Mouse (Mus musculus): ENCODE data around the gene Chp2. TPM values are rescaled to one million over a fixed set of nuclear protein-coding genes. Genes with fewer than 3 reads are reported as not detected.
"Not testable (repeated sequence)": the region's sequence is repeated elsewhere in the genome, so short reads cannot be mapped to it uniquely, and the experiment has no call there.

Gene Chp2
- polyA plus RNA-seq, 1 experiment: 5.9 TPM

DNA sequence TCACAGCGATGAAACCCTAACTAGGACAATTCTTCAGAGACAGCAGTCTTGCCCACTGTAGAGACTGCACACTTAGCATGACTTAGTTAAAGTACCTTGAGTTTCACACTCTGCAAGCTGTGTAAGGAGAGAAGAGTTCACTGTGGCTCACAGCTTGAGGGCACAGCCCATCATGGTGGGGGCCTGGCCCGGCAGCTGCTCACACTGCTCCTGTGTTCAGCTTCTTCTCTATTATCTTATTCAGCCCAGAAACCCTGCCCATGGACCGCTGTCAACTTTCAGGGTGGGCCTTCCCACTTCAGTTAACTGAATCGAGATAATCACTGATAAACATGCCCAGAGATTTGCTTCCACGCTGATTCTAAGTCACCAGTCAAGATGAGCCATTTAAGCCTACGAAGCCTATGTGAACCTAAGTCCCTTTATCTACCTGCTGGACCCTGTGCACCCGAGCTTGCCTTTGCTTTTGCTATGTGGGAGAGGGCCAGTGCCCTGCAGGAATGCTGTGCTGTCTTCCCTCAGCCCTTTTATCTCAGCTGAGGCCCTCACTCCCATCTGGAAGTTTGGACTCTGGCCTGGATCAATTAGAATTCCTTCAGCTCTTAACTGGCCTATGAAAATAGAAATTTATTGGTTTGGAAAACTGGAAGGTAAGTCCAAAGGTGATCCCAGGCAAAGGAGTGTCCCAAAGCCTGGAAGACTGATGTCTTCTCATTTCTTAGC lies 6.9 kb downstream of the Chp2 start:
- H3K4me3 ChIP-seq (ENCODE audit: insufficient read depth, low read depth, low read length): no peak overlapping the region

DNA sequence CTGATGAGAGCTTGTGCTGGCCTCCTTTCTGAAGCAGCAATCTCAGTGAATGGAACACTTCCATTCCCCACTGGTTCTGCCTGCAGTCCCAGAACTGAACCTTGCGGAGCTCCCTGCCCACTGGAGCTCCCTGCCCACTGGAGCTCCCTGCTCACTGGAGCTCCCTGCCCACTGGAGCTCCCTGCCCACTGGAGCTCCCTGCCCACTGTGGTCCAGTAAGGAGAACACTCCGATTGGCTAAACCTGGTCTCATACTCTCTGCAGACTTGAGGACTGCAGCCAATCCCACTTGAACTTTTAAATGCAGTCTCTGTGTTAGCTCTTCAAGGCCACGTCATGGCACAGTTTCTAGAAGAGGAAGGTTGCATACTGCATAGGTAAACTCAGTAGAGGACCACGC lies 7.4 kb downstream of the Chp2 start:
- H3K27ac ChIP-seq (replicated peaks; ENCODE audit: low read depth, low read length): no peak overlapping the region
- H3K4me1 ChIP-seq (ENCODE audit: control insufficient read depth, insufficient read depth, insufficient read length, low read length): no peaks in the 10 kb centered on the region
- H3K4me3 ChIP-seq (ENCODE audit: insufficient read depth, low read depth, low read length): no peak overlapping the region

More for the DNA sequence above, 6.9 kb downstream of the Chp2 start:
- Histone ChIP-seq H3K27ac (replicated peaks; ENCODE audit: low read depth, low read length) (no peak overlapping the region), H3K4me1 (ENCODE audit: control insufficient read depth, insufficient read depth, insufficient read length, low read length) (no peaks in the 10 kb centered on the region)

DNA sequence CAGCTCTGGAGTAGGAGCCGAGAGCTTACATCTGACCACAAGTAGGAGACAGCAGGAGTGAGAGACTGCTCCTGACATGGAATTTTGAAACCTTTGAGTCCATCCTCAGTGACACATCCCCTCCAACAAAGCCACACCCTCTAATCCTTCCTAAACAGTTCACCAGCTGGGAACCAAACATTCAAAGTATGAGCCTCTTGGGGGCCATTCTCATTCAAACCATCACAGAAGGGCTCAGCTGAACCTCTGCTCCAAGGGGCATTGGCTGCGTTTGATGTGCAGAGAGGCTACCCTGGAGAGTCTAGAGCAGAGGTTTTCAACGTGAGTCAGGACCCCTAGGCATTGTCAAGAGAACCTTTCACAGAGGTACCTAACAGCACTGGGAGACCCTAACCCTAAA lies 10.0 kb downstream of the Chp2 start:
- Histone ChIP-seq H3K4me3 (ENCODE audit: insufficient read depth, low read depth, low read length) (no peak overlapping the region), H3K4me1 (ENCODE audit: control insufficient read depth, insufficient read depth, insufficient read length, low read length) (no peaks in the 10 kb centered on the region), H3K27ac (replicated peaks; ENCODE audit: low read depth, low read length) (no peak overlapping the region)

DNA sequence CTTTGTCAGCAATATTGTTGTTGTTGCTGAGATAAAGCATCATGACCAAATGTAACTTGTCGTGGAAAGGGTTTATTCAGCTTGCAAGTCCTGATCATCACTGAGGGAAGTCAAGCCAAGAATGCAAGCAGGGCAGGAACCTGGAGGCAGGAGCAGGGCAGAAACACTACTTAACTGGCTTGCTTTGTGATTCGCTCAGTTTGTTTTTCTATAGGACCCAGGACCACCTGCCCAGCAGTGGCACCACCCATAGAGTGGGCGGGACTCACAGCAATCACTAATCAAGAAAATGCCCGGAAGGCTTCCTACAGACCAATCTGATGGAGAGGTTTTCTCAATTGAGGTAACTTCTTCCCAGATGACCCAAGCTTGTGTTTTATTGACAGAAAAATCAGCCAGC lies 10.6 kb downstream of the Chp2 start:
- Histone ChIP-seq H3K27ac (replicated peaks; ENCODE audit: low read depth, low read length) (no peak overlapping the region), H3K4me3 (ENCODE audit: insufficient read depth, low read depth, low read length) (no peak overlapping the region), H3K4me1 (ENCODE audit: control insufficient read depth, insufficient read depth, insufficient read length, low read length) (no peaks in the 10 kb centered on the region)

DNA sequence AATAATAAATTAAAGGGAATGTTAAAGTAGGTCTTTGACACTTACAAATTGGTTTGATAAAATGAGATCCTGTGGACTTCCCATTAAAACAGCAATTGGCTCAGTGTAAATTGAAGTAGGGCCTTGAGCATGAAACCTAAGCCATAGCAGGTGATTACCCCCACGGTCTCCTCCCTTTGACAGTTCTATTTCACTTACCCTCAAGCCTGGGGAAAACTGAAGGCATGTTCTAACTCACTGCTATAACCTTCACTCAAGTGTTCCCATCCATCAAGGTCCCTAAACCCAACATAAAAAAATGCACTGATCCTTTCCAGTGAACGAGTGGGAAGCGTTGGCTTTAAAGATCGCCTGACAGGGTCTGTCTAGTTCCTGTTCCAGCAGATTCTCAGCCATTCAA lies 11.6 kb downstream of the Chp2 start:
- Histone ChIP-seq H3K4me1 (ENCODE audit: control insufficient read depth, insufficient read depth, insufficient read length, low read length) (no peaks in the 10 kb centered on the region), H3K27ac (replicated peaks; ENCODE audit: low read depth, low read length) (no peak overlapping the region), H3K4me3 (ENCODE audit: insufficient read depth, low read depth, low read length) (no peak overlapping the region)

DNA sequence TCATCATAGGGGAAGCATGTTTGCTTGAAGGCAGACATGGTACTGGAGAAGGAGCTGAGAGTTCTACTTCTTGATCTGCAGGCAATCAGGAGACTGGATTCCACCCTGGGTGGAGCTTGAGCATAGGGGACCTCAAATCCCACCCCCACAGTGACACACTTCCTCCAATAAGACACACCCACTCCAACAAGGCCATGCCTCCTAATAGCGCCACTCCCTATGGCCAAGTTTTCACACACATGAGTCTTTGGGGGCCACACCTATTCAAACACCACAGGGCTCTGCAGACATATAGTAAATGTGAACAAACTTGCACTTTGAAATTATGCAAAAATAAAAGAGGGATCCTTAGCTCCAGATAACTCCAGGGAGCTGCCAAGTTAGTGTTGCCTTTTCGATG lies 19.6 kb downstream of the Chp2 start:
- H3K27ac ChIP-seq (replicated peaks; ENCODE audit: low read depth, low read length): no peak overlapping the region

DNA sequence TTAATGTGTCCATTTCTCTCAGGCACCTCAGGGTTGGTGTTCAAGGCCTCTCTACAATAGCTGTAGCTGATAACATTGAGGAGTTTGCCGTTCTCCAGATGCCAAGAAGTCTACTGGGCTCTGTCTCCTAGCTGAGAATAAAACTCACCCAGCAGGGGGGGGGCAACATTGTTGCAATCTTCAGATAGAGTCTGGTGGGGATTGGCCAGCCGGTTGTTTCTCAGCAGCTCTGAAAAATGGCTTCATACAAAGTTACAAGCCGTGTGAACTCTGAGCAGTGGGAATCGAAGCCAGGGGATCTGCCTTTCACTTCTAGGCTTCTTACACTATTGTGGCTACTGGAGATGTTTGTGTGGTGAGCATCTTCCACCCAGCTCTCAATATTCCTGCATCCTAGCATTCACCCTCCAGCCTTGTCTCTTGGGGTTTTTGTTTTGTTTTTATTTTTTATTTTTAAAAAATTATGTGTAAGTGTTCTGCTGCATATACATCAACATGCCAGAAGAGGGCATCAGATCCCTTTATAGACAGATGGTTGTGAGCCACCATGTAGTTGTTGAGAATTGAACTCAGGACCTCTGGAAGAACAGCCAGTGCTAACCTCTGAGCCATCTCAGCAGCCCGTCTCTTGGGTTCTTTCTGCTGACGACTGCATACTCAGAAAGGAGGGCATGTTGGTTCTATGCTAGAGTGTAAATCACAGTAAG lies 21.3 kb downstream of the Chp2 start:
- Histone ChIP-seq H3K4me1 (ENCODE audit: control insufficient read depth, insufficient read depth, insufficient read length, low read length) (no peaks in the 10 kb centered on the region), H3K4me3 (ENCODE audit: insufficient read depth, low read depth, low read length) (no peak overlapping the region)

More for the DNA sequence above, 19.6 kb downstream of the Chp2 start:
- no peaks in the 10 kb centered on the region for H3K4me1 ChIP-seq (ENCODE audit: control insufficient read depth, insufficient read depth, insufficient read length, low read length)
- no peak overlapping the region for H3K4me3 ChIP-seq (ENCODE audit: insufficient read depth, low read depth, low read length)

DNA sequence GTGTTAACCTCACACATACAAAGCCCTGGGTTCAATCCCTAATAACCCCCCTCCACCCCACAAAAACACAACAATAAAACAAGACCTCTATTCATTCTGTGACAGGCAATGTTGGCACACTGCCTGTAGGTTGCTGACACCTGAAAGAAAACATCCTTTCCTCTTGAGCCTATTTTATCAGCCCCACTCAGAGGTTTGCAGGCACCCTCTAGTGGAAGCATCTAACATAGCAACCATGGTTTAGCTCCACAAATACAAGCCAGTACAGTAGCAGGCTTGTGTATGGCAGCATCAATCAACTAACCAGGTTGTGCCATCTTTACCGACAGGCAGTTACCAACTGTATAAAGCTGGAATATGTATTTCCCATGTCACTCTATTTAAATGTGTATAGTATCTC lies 23.0 kb downstream of the Chp2 start:
- Histone ChIP-seq H3K27ac (replicated peaks; ENCODE audit: low read depth, low read length) (no peak overlapping the region), H3K4me1 (ENCODE audit: control insufficient read depth, insufficient read depth, insufficient read length, low read length) (no peaks in the 10 kb centered on the region), H3K4me3 (ENCODE audit: insufficient read depth, low read depth, low read length) (no peak overlapping the region)

More for the DNA sequence above, 21.3 kb downstream of the Chp2 start:
- no peak overlapping the region for H3K27ac ChIP-seq (replicated peaks; ENCODE audit: low read depth, low read length)

DNA sequence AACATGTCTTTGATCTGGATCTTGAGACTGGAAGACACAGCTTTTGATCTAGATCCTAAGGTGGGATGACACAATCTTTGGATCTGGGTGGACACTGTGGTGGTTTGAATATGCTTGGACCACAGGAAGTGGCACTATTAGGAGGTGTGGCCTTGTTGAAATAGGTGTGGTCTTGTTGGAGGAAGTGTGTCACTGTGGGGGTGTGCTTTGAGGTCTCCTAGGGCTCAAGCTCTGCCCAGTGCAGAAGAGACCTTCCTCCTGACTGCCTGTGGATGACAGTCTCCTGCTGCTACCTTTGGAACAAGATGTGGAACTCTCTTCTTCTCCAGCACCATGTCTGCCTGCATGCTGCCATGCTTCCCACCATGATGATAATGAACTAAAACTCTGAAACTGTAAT lies 23.4 kb downstream of the Chp2 start:
- H3K27ac ChIP-seq (replicated peaks; ENCODE audit: low read depth, low read length); H3K4me3 ChIP-seq (ENCODE audit: insufficient read depth, low read depth, low read length); H3K4me1 ChIP-seq (ENCODE audit: control insufficient read depth, insufficient read depth, insufficient read length, low read length): not testable (repeated sequence)

DNA sequence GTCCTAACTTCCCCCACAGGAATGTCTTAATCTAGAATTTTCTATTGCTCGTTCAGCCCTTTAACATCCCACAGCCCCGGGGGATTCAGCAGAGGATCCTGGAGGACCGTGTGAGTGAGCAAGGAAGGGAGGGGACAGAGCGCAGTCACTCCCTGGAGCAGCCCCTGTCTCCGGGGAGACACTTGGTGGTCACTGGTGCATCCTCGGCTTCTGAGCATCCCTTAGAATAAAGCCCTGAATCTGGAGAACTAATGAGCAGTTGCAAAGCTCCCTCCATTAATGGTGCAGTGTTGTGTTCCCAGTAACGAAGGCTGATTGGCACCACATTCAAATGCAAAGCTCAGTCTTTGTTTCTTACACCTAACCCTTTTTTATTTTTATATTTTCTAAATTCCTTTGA lies 24.9 kb downstream of the Chp2 start:
- Histone ChIP-seq H3K4me3 (ENCODE audit: insufficient read depth, low read depth, low read length) (no peak overlapping the region), H3K27ac (replicated peaks; ENCODE audit: low read depth, low read length) (no peak overlapping the region), H3K4me1 (ENCODE audit: control insufficient read depth, insufficient read depth, insufficient read length, low read length) (no peaks in the 10 kb centered on the region)

DNA sequence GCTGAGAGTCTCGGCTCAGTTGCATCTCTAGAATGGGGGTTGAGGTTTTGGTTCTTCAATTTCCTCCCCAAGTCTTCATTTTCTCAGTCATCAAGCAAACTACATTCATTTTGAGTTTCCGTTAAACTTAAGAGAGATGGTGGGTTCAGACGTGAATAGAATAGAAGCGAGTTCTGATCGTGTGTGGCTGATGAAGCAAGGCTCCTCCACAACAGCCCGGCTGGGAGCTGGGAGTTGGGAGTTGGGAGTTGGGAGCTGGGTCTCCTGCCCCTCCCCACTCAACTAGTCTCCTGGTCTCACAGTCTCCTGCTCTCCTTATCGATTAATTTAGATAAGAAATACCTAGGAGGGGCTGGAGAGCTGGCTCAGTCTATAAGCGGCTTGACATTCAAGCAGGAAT lies 25.3 kb downstream of the Chp2 start:
- no peaks in the 10 kb centered on the region for H3K4me1 ChIP-seq (ENCODE audit: control insufficient read depth, insufficient read depth, insufficient read length, low read length)
- no peak overlapping the region for H3K27ac ChIP-seq (replicated peaks; ENCODE audit: low read depth, low read length)

DNA sequence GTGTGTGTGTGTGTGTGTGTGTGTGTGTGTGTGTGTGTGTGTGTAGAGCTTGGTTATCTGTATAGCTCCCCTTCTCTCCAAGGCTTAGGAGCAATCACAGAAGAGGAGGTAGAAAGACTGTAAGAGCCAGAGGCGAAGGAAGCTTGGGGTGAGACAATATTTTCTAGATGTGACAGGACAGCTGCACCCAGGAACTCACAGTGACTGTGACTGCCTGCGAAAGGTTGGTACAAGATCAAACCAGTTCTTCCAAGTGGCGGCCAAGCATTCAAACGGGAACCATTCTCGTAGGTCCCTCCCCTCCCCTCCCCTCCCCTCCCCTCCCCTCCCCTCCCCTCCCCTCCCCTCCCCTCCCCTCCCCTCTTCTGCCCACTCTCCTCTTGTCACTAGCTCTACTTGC lies 26.7 kb downstream of the Chp2 start:
- Histone ChIP-seq H3K4me1 (ENCODE audit: control insufficient read depth, insufficient read depth, insufficient read length, low read length) (no peaks in the 10 kb centered on the region), H3K27ac (replicated peaks; ENCODE audit: low read depth, low read length) (no peak overlapping the region), H3K4me3 (ENCODE audit: insufficient read depth, low read depth, low read length) (no peak overlapping the region)

More for the DNA sequence above, 25.3 kb downstream of the Chp2 start:
- no peak overlapping the region for H3K4me3 ChIP-seq (ENCODE audit: insufficient read depth, low read depth, low read length)

DNA sequence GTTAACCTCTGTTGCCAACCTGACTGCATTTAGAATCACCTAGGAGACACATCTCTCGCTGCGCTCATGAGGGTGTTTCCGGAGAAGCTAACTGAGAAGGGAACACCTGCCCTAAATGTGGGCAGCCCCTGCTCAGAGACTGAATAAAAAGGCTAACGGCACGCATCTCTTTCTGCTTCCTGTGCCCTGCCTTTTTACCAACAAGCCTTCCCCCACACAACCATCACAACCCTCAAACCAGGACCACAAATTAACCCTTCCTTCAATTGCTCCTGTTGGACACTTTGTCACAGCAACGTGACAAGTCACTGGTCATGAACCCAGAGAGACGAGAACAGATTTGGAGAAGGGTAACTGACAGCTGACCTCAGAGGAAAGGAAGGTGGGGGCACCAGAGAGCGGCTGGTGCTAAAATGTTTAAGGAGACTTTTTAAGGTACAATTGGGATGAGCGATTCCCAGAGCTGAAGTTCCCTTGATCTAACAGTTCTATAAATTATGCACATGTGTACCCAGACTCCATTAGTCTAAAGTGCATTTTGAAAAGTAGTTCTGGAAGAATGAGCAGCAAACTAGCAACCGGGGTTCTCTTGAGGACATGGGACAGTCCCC lies 28.1 kb downstream of the Chp2 start:
- Histone ChIP-seq H3K4me3 (ENCODE audit: insufficient read depth, low read depth, low read length) (no peak overlapping the region), H3K27ac (replicated peaks; ENCODE audit: low read depth, low read length) (no peak overlapping the region), H3K4me1 (ENCODE audit: control insufficient read depth, insufficient read depth, insufficient read length, low read length) (no peaks in the 10 kb centered on the region)

DNA sequence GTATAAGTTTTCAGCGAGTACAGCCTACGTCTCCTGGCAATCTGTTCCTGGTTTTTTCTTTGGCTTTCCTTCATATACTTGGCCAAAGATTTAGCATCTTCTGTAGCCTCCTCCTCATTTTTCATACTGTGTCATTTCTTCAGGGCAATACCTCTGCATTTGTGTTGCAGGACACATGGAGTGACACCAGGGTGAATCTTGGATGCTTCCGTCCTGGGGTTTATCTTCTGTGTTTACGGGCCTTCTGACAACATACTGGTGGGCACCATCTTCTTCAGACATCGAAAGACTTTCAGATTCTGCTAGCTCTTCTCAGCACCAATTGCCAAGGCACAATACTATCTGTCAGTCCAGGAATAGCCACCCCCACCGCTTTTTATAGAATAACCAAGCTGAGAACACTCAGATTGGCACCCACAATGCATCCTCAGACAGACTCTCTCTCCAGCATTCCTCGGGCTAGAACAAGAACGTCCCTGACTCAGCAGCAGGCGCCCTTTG lies 30.1 kb downstream of the Chp2 start:
- Histone ChIP-seq H3K27ac (replicated peaks; ENCODE audit: low read depth, low read length) (no peak overlapping the region), H3K4me3 (ENCODE audit: insufficient read depth, low read depth, low read length) (no peak overlapping the region)

DNA sequence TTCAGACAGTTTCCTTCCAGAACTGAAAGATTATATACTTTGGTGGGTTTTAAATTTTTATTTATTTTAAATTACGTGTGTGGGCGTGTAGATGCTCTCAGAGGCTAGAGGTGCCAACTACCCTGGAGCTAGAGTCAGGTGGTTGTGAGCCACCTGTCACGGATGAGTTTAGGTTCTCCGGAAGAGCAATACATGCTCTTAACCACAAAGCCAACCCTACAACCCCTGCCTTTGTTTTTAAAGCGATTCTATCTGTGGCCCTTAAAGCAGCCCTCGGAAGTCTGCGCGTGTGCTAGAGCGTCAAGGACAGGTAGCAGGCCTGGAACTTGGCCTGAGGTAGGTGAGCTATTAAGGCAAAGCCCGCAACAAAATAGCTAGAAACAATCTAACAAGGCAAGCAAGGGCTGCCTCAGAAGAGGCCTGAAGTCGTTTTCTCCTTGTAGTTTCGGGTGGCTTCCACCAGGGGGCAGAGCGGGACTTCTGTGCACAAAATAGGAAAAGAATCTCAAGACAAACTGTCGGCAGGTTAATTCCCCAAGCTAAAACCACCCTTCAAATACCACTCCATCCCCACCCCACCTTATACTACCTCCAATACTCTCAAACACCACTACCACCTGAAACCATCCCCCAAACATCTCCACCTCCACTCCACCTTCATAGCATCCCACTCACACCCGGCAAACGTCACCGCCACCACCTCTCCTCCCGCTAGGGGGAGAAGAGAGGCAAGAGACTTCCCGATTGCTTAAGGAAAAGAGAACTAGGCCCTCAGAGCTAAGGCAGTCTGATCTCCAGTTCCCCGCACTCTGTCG lies 32.1 kb downstream of the Chp2 start:
- no peak overlapping the region for H3K4me3 ChIP-seq (ENCODE audit: insufficient read depth, low read depth, low read length)
- no peak overlapping the region for H3K27ac ChIP-seq (replicated peaks; ENCODE audit: low read depth, low read length)
- H3K4me1 ChIP-seq (ENCODE audit: control insufficient read depth, insufficient read depth, insufficient read length, low read length): no peaks in the 10 kb centered on the region

More for the DNA sequence above, 30.1 kb downstream of the Chp2 start:
- no peaks in the 10 kb centered on the region for H3K4me1 ChIP-seq (ENCODE audit: control insufficient read depth, insufficient read depth, insufficient read length, low read length)

All from brown adipose tissue, adult 24 weeks (tissue).